In the genomic region with DNA sequence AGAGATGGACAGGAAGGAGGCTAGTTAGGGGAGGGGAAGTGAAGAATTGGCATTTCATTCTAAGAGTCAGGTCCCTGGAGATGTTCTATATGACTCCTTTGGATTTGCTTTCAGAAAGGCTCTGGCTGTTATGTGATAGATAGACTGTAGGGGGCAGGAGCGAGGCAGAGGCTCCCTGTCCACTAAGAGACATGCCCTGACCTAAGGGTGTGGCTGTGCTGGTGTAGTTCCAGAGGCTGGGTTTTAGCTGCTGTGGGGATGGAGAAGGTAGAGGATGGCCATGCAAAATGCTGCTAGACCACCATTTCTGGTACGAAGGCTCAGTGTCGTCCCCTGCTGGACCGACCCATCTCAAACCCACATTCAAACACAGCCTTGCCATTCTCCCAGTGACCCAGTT, we compare ENCODE assay signal across 16 mouse cellular contexts. TPM values are rescaled to one million over a fixed set of nuclear protein-coding genes. Genes with fewer than 3 reads are reported as not detected.
A peak's percentile ranks its signal among the peaks of the same experiment; 100 is the strongest.
DNase-seq lines count a peak whose midpoint lies in the region; ATAC-seq and TF ChIP-seq lines count a peak whose summit lies in the region.
"Had no signal": no experiment of that assay in that cellular context is flagged by ENCODE, and none has a peak within 500 bp of the region (broad histone marks: within the 10 kb centered on the region; RNA-seq: fewer than 3 reads in every experiment).

No protein-coding gene starts in this region.

- no peak overlapping the region for H3K4me2 ChIP-seq in liver, embryonic 12.5 days
- H3K4me2 ChIP-seq: heart, embryonic 15.5 days; hindbrain, embryonic 15.5 days; lung, embryonic 15.5 days had no signal

- H3K4me3 ChIP-seq in cerebellum, adult 2 months (replicated peaks; ENCODE audit: insufficient read depth, low read depth, low read length): no peak overlapping the region
- H3K4me3 ChIP-seq in liver, adult 2 months (ENCODE audit: insufficient read depth, low read depth, low read length): no peak overlapping the region
- no peak overlapping the region for H3K4me3 ChIP-seq in liver, embryonic 12.5 days
- H3K4me3 ChIP-seq: erythroblast, embryonic 14.5 days; heart, embryonic 15.5 days; hindbrain, embryonic 15.5 days; lung, embryonic 15.5 days had no signal

- no peaks in the 10 kb centered on the region for H3K9me3 ChIP-seq in liver, embryonic 12.5 days (replicated peaks)
- H3K9me3 ChIP-seq: heart, embryonic 15.5 days; hindbrain, embryonic 15.5 days; lung, embryonic 15.5 days had no signal

- peaks cover 79% of the 10 kb centered on the region for H3K4me1 ChIP-seq in cerebellum, adult 2 months (ENCODE audit: control insufficient read depth, insufficient read depth, low read length)
- H3K4me1 ChIP-seq in liver, adult 2 months (ENCODE audit: control insufficient read depth, insufficient read depth, low read length): peaks cover 72% of the 10 kb centered on the region
- peaks cover 81% of the 10 kb centered on the region for H3K4me1 ChIP-seq in liver, embryonic 12.5 days

- peak in 1 of 2 experiments; percentile 27 for DNase-seq in cerebellum, adult 2 months
- DNase-seq in cerebellum, postnatal 36 days: no peak
- no peak for DNase-seq in liver, adult 2 months (ENCODE audit: extremely low read depth, low read depth, low spot score)
- DNase-seq in B cell, adult 2 months: peak; percentile 22 to 28
- DNase-seq in adrenal gland, postnatal 10 days: no peak
- no peak for DNase-seq in frontal cortex, postnatal 25 days (ENCODE audit: low spot score in 2 of 2)
- DNase-seq: adrenal gland, postnatal 14 days; kidney, postnatal 25 days; thymus, adult 18-20 months had no signal

- H3K79me2 ChIP-seq in liver, adult 2 months (ENCODE audit: control insufficient read depth, insufficient read depth, low read length): peaks cover 75% of the 10 kb centered on the region

- ATAC-seq in liver, embryonic 12.5 days: no peak
- peak; percentile 5; the same call in 1 of the 2 replicates for ATAC-seq in granulocyte monocyte progenitor cell, adult 5-6 weeks (replicated peaks; ENCODE audit: poor library complexity, severe bottlenecking)
- ATAC-seq: Patski had no signal

- no peaks in the 10 kb centered on the region for H3K27me3 ChIP-seq in cerebellum, adult 2 months (ENCODE audit: control insufficient read depth, insufficient read depth, low read length)
- H3K27me3 ChIP-seq in liver, adult 2 months (ENCODE audit: control insufficient read depth, insufficient read depth, low read length): no peaks in the 10 kb centered on the region
- peaks cover 53% of the 10 kb centered on the region for H3K27me3 ChIP-seq in liver, embryonic 12.5 days (replicated peaks)
- H3K27me3 ChIP-seq: heart, embryonic 15.5 days; hindbrain, embryonic 15.5 days; lung, embryonic 15.5 days; Patski had no signal

- TF ChIP-seq CTCF in cerebellum, adult 2 months (IDR thresholded peaks at IDR 0.05; ENCODE audit: borderline replicate concordance, insufficient read depth, low read depth, low read length): peak; percentile 60
- TF ChIP-seq CTCF in liver, adult 2 months (IDR thresholded peaks at IDR 0.05; ENCODE audit: low read depth, low read length): peak; percentile 73

- WGBS in cerebellum, adult 2 months: 76% methylated on average over 4 of the region's 4 CpGs
- WGBS in liver, adult 2 months: 84% methylated on average over 4 of the region's 4 CpGs
- WGBS in liver, embryonic 12.5 days (ENCODE audit: insufficient replicate concordance): 53% methylated on average over 4 of the region's 4 CpGs

- no peaks in the 10 kb centered on the region for H3K36me3 ChIP-seq in liver, adult 2 months (ENCODE audit: control insufficient read depth, insufficient read depth, low read length)
- H3K36me3 ChIP-seq in liver, embryonic 12.5 days: no peaks in the 10 kb centered on the region
- H3K36me3 ChIP-seq: heart, embryonic 15.5 days; hindbrain, embryonic 15.5 days; lung, embryonic 15.5 days had no signal

- H3K9ac ChIP-seq in liver, adult 2 months (ENCODE audit: low read depth, low read length): no peak overlapping the region
- no peak overlapping the region for H3K9ac ChIP-seq in liver, embryonic 12.5 days
- H3K9ac ChIP-seq: heart, embryonic 15.5 days; hindbrain, embryonic 15.5 days; lung, embryonic 15.5 days had no signal

- TF ChIP-seq POLR2A in cerebellum, adult 2 months (IDR thresholded peaks at IDR 0.05; ENCODE audit: borderline replicate concordance, insufficient read depth, low read length): no peak
- no peak for TF ChIP-seq POLR2A in liver, adult 2 months (IDR thresholded peaks at IDR 0.05; ENCODE audit: extremely low read depth, insufficient read depth, low read length)

- H3K27ac ChIP-seq in cerebellum, adult 2 months (ENCODE audit: insufficient read depth, low read length): no peak overlapping the region
- H3K27ac ChIP-seq in liver, adult 2 months (replicated peaks; ENCODE audit: insufficient read depth, low read depth, low read length): no peak overlapping the region
- H3K27ac ChIP-seq in liver, embryonic 12.5 days: no peak overlapping the region
- H3K27ac ChIP-seq: heart, embryonic 15.5 days; hindbrain, embryonic 15.5 days; lung, embryonic 15.5 days had no signal

RNA-seq across cellular contexts. Expression of a gene that starts 8.9 kb away (rescaled TPM):
- polyA plus RNA-seq in cerebellum, adult 2 months (2012; rRNA removed): 48.5 and 72.4 TPM in 2 replicates
- total RNA-seq in liver, adult 2 months (2014; rRNA removed): 430 and 630 TPM in 2 replicates
- polyA plus RNA-seq in liver, adult 2 months (2012; rRNA removed): 55.2 and 213 TPM in 2 replicates
- 17.8 and 18.5 TPM in 2 replicates for polyA plus RNA-seq in liver, embryonic 12.5 days (2016; fragmentation: Nextera tagmentation; extraction: Ambion mirVana)
- 8.4 and 12.3 TPM in 2 replicates for total RNA-seq in granulocyte monocyte progenitor cell, adult 5-6 weeks (2014; fragmentation: Nextera tagmentation)
- total RNA-seq in granulocyte monocyte progenitor cell, adult 5-6 weeks (2017): 3.7 and 4.8 TPM in 2 replicates
- total RNA-seq in adrenal gland, postnatal 10 days (2021): 100 to 1,000 TPM; 183 to 188 TPM

Comparison
In these comparisons a context has a peak if more than half of its experiments do, and no peak if none do; other contexts are left out.
1. DNase-seq: peak in B cell, adult 2 months (2 of 2); none in cerebellum, postnatal 36 days (0 of 2), liver, adult 2 months (single experiment), adrenal gland, postnatal 10 days (single experiment) and frontal cortex, postnatal 25 days (0 of 2).
2. RNA of a gene that starts 8.9 kb away (total RNA-seq): 430 to 630 TPM in liver, adult 2 months and 183 to 188 TPM in adrenal gland, postnatal 10 days; 3.7 to 12.3 TPM in granulocyte monocyte progenitor cell, adult 5-6 weeks; every median in the first group is over 10 times any median in the second.